Mouse (Mus musculus) retina, embryonic 14.5 days (tissue): ENCODE results near the gene Gata3.

Source experiments
- DNase-seq: peaks from one replicate; pipeline ENCODE4 v3.0.0-alpha.2; 2015; ENCODE audit warnings: low spot score

Gene Gata3

DNA sequence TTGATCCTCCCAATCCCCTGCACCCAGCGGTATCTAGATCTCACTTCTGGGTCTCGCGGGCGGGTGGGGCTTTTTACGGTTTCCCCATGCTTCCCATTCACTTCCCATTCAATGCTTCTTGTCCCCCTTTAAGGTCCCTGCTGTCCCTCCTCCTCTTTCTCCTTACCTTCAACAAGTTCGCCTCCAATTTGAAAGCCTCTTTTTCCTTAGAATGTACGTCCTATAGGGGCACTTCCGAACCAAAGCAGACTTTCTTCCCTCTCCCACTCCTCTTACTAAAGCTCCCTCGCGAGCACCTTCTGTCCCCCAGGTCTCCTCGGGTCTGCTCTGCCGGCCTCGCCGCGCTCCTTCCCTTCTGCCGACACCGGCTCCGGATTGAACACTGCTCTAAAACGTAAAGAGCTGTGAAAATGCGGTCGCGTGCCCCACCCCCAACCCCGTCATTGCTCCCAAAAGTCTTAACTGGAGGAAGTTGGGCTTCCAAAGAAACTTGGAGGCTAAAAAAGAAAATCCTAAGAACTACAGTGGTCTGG is at the start of gene Gata3:
Gene Gata3 (minus strand): TSS at position 384 of the 533 bp plus-strand sequence.
- DNase-seq: no peak

DNA sequence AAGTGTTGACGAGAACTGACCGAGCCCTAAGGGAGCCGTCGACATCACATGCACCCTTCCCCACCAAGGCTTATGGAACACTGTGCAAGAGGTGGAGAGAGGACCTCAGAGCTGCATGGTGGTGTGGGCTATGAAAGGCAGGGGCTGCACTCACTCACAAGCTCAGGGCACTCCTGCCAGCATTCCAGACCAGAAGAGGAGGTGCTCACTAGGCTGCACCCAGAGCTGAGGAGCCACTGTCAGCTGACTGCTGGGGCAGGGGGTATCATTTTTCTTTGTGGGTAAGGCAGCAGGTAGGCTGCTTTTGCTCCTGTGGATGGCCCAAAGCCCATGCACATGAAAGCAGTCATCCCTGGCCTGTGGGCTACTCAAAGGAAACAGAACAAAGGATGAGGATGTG is 49.4 kb upstream of the Gata3 start:
- no peak for DNase-seq

- DNase-seq: peak; percentile 17
Observed at GRCm38 (mm10) chr2:9935965-9936364, 46.1 kb upstream of the Gata3 start.

DNA sequence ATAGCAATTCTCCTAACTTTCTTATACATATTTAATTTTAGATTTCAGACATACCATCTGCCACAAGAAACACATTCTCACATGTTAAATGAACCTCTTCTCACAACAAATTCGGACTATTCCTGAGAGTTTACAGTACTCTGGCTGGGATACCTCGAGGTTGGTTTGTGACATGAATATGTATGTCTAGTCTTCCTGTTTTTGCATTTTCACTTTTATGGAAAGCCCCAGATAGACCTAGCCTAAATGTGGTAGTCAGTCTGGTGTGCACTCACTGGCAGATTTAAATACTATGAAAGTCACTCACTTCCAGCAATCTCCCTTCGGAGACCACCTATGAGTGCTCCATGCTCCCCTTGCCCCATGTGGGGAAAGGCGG is 37.1 kb upstream of the Gata3 start:
- DNase-seq: no peak

- peak; percentile 53 for DNase-seq
Observed at GRCm38 (mm10) chr2:9926194-9926904, 36.5 kb upstream of the Gata3 start.

DNA sequence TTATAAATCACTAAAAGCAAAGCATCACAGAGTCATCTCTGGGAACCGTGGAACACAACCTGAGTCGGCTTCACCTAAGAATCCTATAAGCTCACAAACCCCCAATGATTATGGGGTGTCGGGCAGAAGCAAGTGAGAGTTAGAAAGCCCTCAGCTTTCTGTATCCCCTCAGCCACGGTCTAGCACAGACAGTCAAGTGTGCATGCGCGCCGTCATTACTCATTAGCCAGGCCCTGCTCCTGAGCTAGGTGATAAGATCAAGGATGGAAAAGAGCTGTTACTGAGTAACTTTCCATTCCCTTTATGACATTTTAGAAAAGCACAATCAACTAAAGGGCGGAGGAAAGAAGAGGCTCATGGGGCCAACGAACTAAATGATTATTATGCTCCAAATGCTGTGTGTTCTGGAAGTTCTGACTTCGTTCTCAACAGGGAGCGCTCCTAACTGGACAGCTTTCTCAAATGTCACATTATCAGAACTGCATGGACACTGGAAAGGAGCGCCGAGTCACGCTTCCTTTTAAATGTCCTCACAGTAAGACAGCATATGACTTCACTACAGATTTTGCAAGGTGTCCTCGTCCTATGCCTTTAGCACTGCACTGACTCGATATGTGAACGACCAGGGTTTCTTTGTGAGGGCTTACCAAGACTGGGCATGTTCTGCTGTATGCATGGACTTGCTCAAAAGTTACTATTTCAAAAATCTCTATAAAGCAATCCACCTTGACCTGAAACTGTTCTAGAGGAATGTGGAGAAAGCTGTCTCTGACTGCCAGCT is 29.0 kb upstream of the Gata3 start:
- DNase-seq: no peak

DNA sequence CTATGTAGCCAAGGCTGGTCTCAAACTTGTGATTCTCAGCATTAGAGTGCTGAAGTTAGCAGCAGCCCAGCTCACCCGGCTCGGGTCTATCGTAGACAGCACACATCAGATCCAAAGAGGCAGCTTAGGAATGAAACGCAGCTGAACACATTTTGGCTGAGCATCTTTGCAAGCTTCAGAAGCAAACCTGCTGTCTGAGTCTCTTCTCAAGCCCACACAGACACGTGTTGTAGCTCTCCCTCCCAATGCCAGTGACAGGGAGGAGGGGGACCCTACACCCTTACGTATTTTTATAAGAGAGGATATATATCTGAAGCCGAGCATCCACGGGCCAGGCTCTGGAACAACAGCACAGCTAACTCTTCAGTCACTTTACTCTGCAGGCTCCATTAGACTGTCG is 27.8 kb upstream of the Gata3 start:
- no peak for DNase-seq

DNA sequence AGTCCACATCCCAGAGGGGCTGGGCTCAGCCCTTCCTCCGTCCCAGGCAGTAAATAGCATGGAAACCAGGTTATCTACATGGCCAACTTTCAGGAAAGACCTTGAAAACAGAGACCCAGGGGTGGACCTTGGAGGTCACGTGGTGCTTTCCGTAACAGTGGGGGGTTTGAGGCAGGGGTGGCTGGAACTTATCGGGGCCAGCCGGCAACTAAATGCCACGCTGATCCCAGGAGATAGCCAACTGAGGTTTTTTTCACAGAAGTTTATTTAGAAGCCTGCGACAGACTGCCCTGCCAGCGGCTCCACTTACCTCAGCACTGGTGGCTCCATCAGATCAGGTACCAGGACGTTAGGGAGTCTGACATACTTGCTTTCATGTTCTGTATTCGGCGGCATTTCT is 16.2 kb upstream of the Gata3 start:
- DNase-seq: no peak

DNA sequence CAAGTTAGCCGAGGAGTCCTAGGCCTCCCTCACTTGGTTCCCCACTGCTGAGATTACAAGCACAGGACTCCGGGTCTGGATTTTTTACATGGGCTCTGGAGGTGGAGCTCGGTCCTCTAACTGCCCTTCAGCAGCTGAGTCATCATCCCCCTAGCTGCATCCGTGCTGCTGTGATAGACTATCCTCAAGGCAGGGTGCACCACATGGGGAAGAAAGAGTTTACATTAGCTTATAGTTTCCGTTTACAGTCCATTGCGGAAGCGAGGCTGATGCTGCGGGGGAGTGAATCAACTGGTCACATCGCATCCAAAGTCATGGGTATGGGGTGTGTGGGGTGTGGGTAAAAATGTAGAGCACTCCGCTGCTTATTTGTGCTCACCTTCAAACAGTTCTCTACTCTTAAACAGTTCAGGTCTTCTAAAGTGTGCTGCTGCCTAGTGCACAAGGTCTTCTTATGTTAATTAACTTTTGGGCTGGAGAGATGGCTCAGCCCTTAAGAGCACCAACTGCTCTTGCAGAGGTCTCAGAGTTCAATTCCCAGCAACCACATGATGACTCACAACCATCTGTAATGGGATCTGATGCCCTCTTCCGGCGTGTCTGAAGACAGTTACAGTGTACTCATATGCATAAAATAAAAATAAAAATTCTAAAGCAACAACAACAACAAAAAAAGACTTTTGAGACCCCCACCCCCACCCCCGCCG is 14.2 kb upstream of the Gata3 start:
- DNase-seq: no peak

GRCm38 (mm10) chr2:9897846-9898245 is 8.0 kb upstream of the Gata3 start:
- DNase-seq: peak; percentile 64

- peak; percentile 27 for DNase-seq
Observed at GRCm38 (mm10) chr2:9896097-9896770, 6.4 kb upstream of the Gata3 start.

- DNase-seq: peak; percentile 31
Observed at GRCm38 (mm10) chr2:9894836-9895593, 5.2 kb upstream of the Gata3 start.

DNA sequence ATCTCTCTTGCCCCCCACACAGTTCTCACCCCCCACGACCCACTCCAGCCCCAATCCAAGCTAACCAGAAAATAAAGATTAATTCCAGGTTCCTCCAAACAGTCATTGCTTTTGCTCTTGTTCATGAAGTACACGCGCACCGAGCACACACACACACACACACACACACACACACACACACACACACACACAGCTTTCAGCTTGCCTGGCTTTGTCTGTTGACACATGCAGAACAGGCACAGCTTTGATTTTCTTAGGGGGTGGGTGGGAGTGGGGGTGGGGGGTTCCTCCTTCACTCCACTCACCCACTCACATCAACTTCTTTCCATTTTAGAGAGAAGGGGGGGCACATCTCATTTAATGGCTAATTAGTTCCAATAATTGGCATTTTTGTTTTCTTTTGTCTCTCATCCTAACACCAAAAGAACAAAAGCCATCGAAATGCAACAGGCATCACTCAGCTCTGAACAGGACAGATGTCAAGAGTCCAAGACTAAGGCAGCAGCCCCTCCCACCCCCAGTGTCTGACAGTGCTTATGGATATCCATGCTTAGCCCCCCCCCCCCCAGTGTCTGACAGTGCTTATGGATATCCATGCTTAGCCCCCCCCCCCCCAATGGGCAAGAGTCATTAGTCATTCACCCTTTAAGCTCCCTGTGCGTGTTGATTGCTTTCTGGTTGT is 3.6 kb upstream of the Gata3 start:
- peak; percentile 31 for DNase-seq

GRCm38 (mm10) chr2:9892541-9892940 is 2.7 kb upstream of the Gata3 start:
- no peak for DNase-seq

DNA sequence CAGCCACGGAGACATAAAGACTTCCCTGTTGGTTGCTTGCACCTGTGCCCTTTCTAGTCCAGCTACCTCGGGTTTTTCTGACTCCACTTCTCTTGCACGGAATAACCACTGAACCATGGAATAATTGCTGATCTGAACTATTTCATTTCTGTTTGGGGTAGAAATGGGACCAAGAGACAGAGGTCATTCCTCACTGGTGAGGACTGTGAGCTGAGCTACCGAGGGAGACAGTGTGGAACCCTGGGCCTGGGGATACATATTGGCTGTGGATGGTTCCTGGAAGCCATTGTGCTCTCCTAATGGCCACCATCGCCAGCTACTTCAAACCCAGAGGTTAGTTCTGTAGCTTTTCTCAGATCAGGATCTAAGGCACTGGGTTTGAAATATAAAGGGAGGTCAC is 1.1 kb upstream of the Gata3 start:
- no peak for DNase-seq

GRCm38 (mm10) chr2:9890251-9890650 is 417 bp upstream of the Gata3 start:
- no peak for DNase-seq

- DNase-seq: peak; percentile 67
Observed at GRCm38 (mm10) chr2:9888913-9889650, 752 bp downstream of the Gata3 start, which contains the start of gene 9230102O04Rik. 9230102O04Rik (minus strand) TSS chr2:9889540.

GRCm38 (mm10) chr2:9887636-9888035 is 2.2 kb downstream of the Gata3 start:
- DNase-seq: peak; percentile 29

DNA sequence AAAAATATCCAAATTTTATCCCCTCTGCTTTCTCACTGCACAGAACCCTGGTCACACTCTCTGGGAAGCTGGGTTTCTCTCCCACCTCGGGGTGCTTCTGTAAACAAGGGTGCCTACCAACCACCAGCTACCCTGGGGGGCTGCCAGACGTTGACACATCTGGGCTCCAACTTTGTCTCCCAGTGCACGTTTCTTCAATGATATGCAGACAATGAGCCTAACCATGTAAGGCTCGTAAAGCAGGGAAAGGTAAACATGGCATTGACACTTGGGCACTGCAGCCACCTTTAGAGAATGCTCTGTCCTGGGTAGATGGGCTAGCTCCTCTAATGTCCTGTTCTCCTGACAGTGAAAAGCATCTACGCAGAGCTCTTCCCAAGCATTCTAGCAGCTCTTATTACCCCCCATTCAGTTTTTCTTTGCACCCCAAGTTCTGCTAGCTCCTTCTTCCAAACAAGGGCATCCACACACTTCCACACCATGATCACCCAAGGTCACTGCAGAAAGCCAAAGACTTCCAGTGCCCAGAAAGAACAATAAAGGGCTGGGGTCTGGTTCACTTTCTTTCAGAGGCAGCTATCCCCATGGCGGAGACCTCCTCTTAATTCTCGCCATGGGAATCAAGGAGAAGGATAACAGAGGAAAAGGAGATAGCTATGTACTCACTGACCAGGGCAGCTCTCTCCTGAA is 2.8 kb downstream of the Gata3 start:
- no peak for DNase-seq
